Comparison of ENCODE assay signal across 9 mouse cellular contexts in the genomic region with DNA sequence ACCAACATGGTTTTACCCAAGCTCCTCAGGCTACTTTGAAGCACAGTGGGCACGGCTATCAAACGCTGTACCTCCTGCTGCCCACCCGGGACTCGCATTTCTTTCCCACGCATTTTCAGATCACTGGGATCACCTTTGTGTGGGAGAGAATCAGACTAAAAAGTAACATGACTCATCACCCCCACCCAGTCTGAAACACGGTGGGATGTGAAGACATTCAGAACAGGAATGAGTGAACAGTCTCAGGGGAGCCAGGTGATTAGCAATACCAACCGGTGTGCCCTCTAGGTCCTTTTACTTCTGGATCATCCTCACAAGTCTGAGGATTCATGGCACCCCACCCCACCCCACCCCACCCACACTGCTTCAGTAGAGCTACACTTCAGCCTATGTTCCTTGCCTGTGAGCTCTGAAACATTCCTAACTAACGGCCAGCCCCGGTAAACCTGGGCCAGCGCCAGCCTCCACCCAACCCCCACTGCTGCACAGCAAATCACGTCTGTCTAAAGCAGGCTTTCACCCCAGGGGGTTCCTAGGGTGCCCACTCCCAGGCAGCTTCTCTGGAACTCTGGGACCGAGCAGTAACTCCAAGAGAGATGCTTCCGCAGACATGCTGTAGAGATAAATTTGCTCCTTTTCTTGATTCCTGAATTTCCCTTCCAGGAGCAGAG. TPM values are rescaled to one million over a fixed set of nuclear protein-coding genes. Genes with fewer than 3 reads are reported as not detected.
DNase-seq lines count a peak whose midpoint lies in the region; ATAC-seq and TF ChIP-seq lines count a peak whose summit lies in the region.
"Had no signal": no experiment of that assay in that cellular context is flagged by ENCODE, and none has a peak within 500 bp of the region (broad histone marks: within the 10 kb centered on the region; RNA-seq: fewer than 3 reads in every experiment).

No protein-coding gene starts in this region.

- no peaks in the 10 kb centered on the region for H3K36me3 ChIP-seq in lung, embryonic 16.5 days (ENCODE audit: control insufficient read depth, insufficient read depth, low read length)
- no peaks in the 10 kb centered on the region for H3K36me3 ChIP-seq in neural tube, embryonic 14.5 days (ENCODE audit: control insufficient read depth, insufficient read depth, low read length)

- no peak for ATAC-seq in lung, embryonic 16.5 days (ENCODE audit: low read depth)
- ATAC-seq in neural tube, embryonic 14.5 days (ENCODE audit: low read depth) = no peak

- peak overlapping the region; percentile 90; the same call in 1 of the 2 replicates for H3K4me2 ChIP-seq in lung, embryonic 16.5 days (ENCODE audit: low read depth, low read length)
- peak overlapping the region; percentile 76 for H3K4me2 ChIP-seq in neural tube, embryonic 14.5 days (ENCODE audit: low read depth, low read length)

- 0 out of 2 replicates have a peak overlapping the region, but pooled peaks have one; percentile 55 for H3K4me3 ChIP-seq in lung, embryonic 16.5 days (ENCODE audit: low read length)
- no peak overlapping the region for H3K4me3 ChIP-seq in lung, adult 2 months (replicated peaks; ENCODE audit: extremely low read depth, low read depth, low read length)
- H3K4me3 ChIP-seq in neural tube, embryonic 14.5 days (ENCODE audit: low read depth, low read length) = peak overlapping the region; percentile 70

- TF ChIP-seq POLR2A in lung, adult 2 months (IDR thresholded peaks at IDR 0.05; ENCODE audit: borderline replicate concordance, extremely low read depth, low read depth, low read length) = no peak

- H3K9me3 ChIP-seq in lung, embryonic 16.5 days (ENCODE audit: control insufficient read depth, low read length) = no peaks in the 10 kb centered on the region
- H3K9me3 ChIP-seq in neural tube, embryonic 14.5 days (ENCODE audit: control insufficient read depth, low read length) = no peaks in the 10 kb centered on the region

- peaks cover 33% of the 10 kb centered on the region for H3K27me3 ChIP-seq in lung, embryonic 16.5 days (ENCODE audit: control insufficient read depth, insufficient read depth, low read depth, low read length)
- H3K27me3 ChIP-seq in neural tube, embryonic 14.5 days (ENCODE audit: control insufficient read depth, insufficient read depth, low read length) = no peaks in the 10 kb centered on the region

- no peak overlapping the region for H3K27ac ChIP-seq in lung, embryonic 16.5 days (ENCODE audit: low read length)
- peak overlapping the region; percentile 86 for H3K27ac ChIP-seq in neural tube, embryonic 14.5 days (ENCODE audit: low read depth, low read length)

- peaks cover 14% of the 10 kb centered on the region for H3K4me1 ChIP-seq in lung, embryonic 16.5 days (replicated peaks; ENCODE audit: control insufficient read depth, insufficient read depth, low read length)
- H3K4me1 ChIP-seq in lung, adult 2 months (ENCODE audit: control insufficient read depth, insufficient read depth, low read length) = no peaks in the 10 kb centered on the region; the same call in 1 of the 2 replicates
- H3K4me1 ChIP-seq in neural tube, embryonic 14.5 days (ENCODE audit: control insufficient read depth, insufficient read depth, low read length) = peaks cover 15% of the 10 kb centered on the region

- DNase-seq in cerebellum, postnatal 10 days = peak; percentile 66 to 72
- no peak for DNase-seq in cerebellum, adult 8-10 months
- DNase-seq in lung, adult 2 months = no peak
- DNase-seq in kidney, postnatal 4 days = peak; percentile 38 to 45
- DNase-seq in urinary bladder, postnatal 14 days (ENCODE audit: low spot score) = no peak
- DNase-seq in thymus, adult 18-20 months = no peak

- 14% methylated on average over 12 of the region's 13 CpGs for WGBS in lung, embryonic 16.5 days
- 23% methylated on average over 13 of the region's 13 CpGs for WGBS in lung, adult 2 months
- WGBS in neural tube, embryonic 14.5 days = 4% methylated on average over 13 of the region's 13 CpGs

- H3K9ac ChIP-seq in lung, embryonic 16.5 days (ENCODE audit: low read length) = no peak overlapping the region
- H3K9ac ChIP-seq in neural tube, embryonic 14.5 days (replicated peaks; ENCODE audit: low read depth, low read length) = peak overlapping the region; percentile 11; the same call in 1 of the 2 replicates

- TF ChIP-seq CTCF in lung, adult 2 months (IDR thresholded peaks at IDR 0.05; ENCODE audit: insufficient read depth, low read length) = no peak

RNA-seq across cellular contexts. Expression of gene Fat3, which starts 1.7 kb away (rescaled TPM):
- 0.45 and 0.54 TPM in 2 replicates for polyA plus RNA-seq in lung, embryonic 16.5 days (2015; fragmentation: Nextera tagmentation; extraction: Ambion mirVana)
- 2.1 and 2.7 TPM in 2 replicates for polyA plus RNA-seq in lung, adult 2 months (2012; rRNA removed)
- 21.4 and 25.8 TPM in 2 replicates for polyA plus RNA-seq in neural tube, embryonic 14.5 days (2014; fragmentation: Nextera tagmentation; extraction: Ambion mirVana)
- polyA plus RNA-seq: C2C12 had no signal

Comparison
In these comparisons a context has a peak if more than half of its experiments do, and no peak if none do; other contexts are left out.
1. DNase-seq: peak in cerebellum, postnatal 10 days (2 of 2) and kidney, postnatal 4 days (2 of 2); none in cerebellum, adult 8-10 months (single experiment), lung, adult 2 months (single experiment), urinary bladder, postnatal 14 days (single experiment) and thymus, adult 18-20 months (0 of 2).